Mouse (Mus musculus): ENCODE measurements around the gene Osbpl7.

Gene Osbpl7

GRCm38 (mm10) chr11:97038881-97039280 is 11.5 kb upstream of the Osbpl7 start:
- in situ Hi-C loops (cut with MboI, MseI) = no loop called here

- in situ Hi-C loops (cut with MboI, MseI) = no loop called here
Observed at GRCm38 (mm10) chr11:97040301-97041021, 10.0 kb upstream of the Osbpl7 start.

- in situ Hi-C loops (cut with MboI, MseI) = no loop called here
Observed at GRCm38 (mm10) chr11:97041022-97041899, 9.2 kb upstream of the Osbpl7 start, which contains the start of the genes Lrrc46 and Mrpl10. Gene Lrrc46, minus strand, starts transcription at chr11:97041407. Gene Mrpl10, plus strand, starts transcription at chr11:97041560.

GRCm38 (mm10) chr11:97044902-97045301 is 5.5 kb upstream of the Osbpl7 start:
- in situ Hi-C loops (cut with MboI, MseI) = no loop called here

- in situ Hi-C loops (cut with MboI, MseI) = no loop called here
Observed at GRCm38 (mm10) chr11:97045861-97046260, 4.6 kb upstream of the Osbpl7 start.

- in situ Hi-C loops (cut with MboI, MseI) = no loop called here
Observed at GRCm38 (mm10) chr11:97048090-97048650, 2.3 kb upstream of the Osbpl7 start.

- in situ Hi-C loops (cut with MboI, MseI) = no loop called here
Observed at GRCm38 (mm10) chr11:97049492-97050085, 839 bp upstream of the Osbpl7 start.

GRCm38 (mm10) chr11:97050944-97051586 is 637 bp downstream of the Osbpl7 start:
- in situ Hi-C loops (cut with MboI, MseI) = no loop called here

GRCm38 (mm10) chr11:97052219-97052646 is 1.8 kb downstream of the Osbpl7 start:
- in situ Hi-C loops (cut with MboI, MseI) = no loop called here

GRCm38 (mm10) chr11:97063274-97063920 is 13.0 kb downstream of the Osbpl7 start:
- in situ Hi-C loops (cut with MboI, MseI) = no loop called here

GRCm38 (mm10) chr11:97063921-97064295 is 13.5 kb downstream of the Osbpl7 start:
- in situ Hi-C loops (cut with MboI, MseI) = no loop called here

GRCm38 (mm10) chr11:97065538-97066295 is 15.3 kb downstream of the Osbpl7 start:
- in situ Hi-C loops (cut with MboI, MseI) = no loop called here

- in situ Hi-C loops (cut with MboI, MseI) = no loop called here
Observed at GRCm38 (mm10) chr11:97066656-97067360, 16.4 kb downstream of the Osbpl7 start.

- in situ Hi-C loops (cut with MboI, MseI) = no loop called here
Observed at GRCm38 (mm10) chr11:97069333-97069732, 18.9 kb downstream of the Osbpl7 start.

- in situ Hi-C loops (cut with MboI, MseI) = no loop called here
Observed at GRCm38 (mm10) chr11:97069770-97070169, 19.3 kb downstream of the Osbpl7 start.

- in situ Hi-C loops (cut with MboI, MseI) = no loop called here
Observed at GRCm38 (mm10) chr11:97071129-97071528, 20.7 kb downstream of the Osbpl7 start.

- in situ Hi-C loops (cut with MboI, MseI) = no loop called here
Observed at GRCm38 (mm10) chr11:97072533-97072932, 22.1 kb downstream of the Osbpl7 start.

- in situ Hi-C loops (cut with MboI, MseI) = no loop called here
Observed at GRCm38 (mm10) chr11:97074235-97074634, 23.8 kb downstream of the Osbpl7 start.

- in situ Hi-C loops (cut with MboI, MseI) = no loop called here
Observed at GRCm38 (mm10) chr11:97078751-97079150, 28.3 kb downstream of the Osbpl7 start.

Measured in T-helper 2 cell (primary cell).